Mouse (Mus musculus) limb, embryonic 12.5 days (tissue): Measurements from ENCODE around the gene Tbx10. TPM values are rescaled to one million over a fixed set of nuclear protein-coding genes. Genes with fewer than 3 reads are reported as not detected.
"Not testable (repeated sequence)": the region's sequence is repeated elsewhere in the genome, so short reads cannot be mapped to it uniquely, and the experiment has no call there.

Experiments used
- ATAC-seq: fragments of 200-750 bp; cut with Nextera tagmentation; 2 replicates; pipeline ENCODE4 v1.8.0; 2017; ENCODE audit warnings: low read depth, moderate TSS enrichment; ENCODE audit not compliant: insufficient number of reproducible peaks, insufficient read depth, low FRiP score, low TSS enrichment
- H3K27ac ChIP-seq: fragments of 300-500 bp; sonication (generic); 2 replicates; pipeline ENCODE4 v1.5.1; 2016; ENCODE audit warnings: mild to moderate bottlenecking, moderate library complexity
- H3K27me3 ChIP-seq: fragments of 300-500 bp; sonication (generic); 2 replicates; pipeline ENCODE4 v1.6.1; 2016; ENCODE audit warnings: mild to moderate bottlenecking, moderate library complexity
- H3K36me3 ChIP-seq: fragments of 300-500 bp; sonication (generic); 2 replicates; pipeline ENCODE4 v1.6.1; 2016; ENCODE audit warnings: mild to moderate bottlenecking, moderate library complexity
- H3K4me1 ChIP-seq: fragments of 300-500 bp; sonication (generic); replicated peaks from 2 replicates; pipeline ENCODE4 v1.6.1; 2016
- H3K4me2 ChIP-seq: fragments of 300-500 bp; sonication (generic); 2 replicates; pipeline ENCODE4 v1.6.1; 2016; ENCODE audit warnings: mild to moderate bottlenecking, moderate library complexity
- H3K4me3 ChIP-seq: fragments of 300-500 bp; sonication (generic); replicated peaks from 2 replicates; pipeline ENCODE4 v1.5.1; 2016; ENCODE audit warnings: mild to moderate bottlenecking
- H3K9ac ChIP-seq: fragments of 300-500 bp; sonication (generic); replicated peaks from 2 replicates; pipeline ENCODE4 v1.6.1; 2016; ENCODE audit warnings: mild to moderate bottlenecking, moderate library complexity
- H3K9me3 ChIP-seq: fragments of 300-500 bp; sonication (generic); 2 replicates; pipeline ENCODE4 v1.6.1; 2016; ENCODE audit warnings: mild to moderate bottlenecking, moderate library complexity
- WGBS: fragments of 180-500 bp; shearing (Covaris S2); methylation state at CpG from one replicate; pipeline ENCODE4 v1.1.7; 2016; 5-methylcytosine and 5-hydroxymethylcytosine counted together
- polyA plus RNA-seq: library from polyadenylated mRNA; unstranded; fragments of >200 nt; fragmentation: Nextera tagmentation; extraction: Ambion mirVana; gene quantifications from 2 replicates; pipeline ENCODE4 v1.2.1, GENCODE M21; 2016

Gene Tbx10
- polyA plus RNA-seq, 1 experiment from 2014 or later = not detected

DNA sequence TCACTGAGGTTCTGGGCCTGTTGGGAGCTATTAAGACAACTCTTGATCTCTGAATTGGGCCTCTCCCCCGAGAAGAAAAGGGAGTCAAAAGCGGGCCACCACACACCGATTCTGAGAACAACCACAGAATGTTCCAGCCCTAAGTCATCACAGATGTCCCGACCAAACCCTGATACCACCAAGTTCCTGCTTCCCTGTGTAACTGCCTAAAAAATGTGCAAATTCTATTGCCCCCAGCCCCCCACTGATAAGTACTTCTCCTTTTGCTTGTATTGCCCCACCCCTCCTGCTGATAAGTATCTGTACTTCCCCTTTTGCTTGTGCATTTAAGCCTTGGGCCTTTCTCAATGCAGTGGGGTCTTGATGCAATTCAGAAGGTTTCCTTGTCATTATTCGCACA, 51.6 kb downstream of the Tbx10 start:
- WGBS = 90% methylated on average over 5 of the region's 5 CpGs
- not testable (repeated sequence) for H3K36me3 ChIP-seq, ATAC-seq, H3K4me3 ChIP-seq, H3K9ac ChIP-seq, H3K27me3 ChIP-seq, H3K27ac ChIP-seq, H3K9me3 ChIP-seq, H3K4me2 ChIP-seq, H3K4me1 ChIP-seq

DNA sequence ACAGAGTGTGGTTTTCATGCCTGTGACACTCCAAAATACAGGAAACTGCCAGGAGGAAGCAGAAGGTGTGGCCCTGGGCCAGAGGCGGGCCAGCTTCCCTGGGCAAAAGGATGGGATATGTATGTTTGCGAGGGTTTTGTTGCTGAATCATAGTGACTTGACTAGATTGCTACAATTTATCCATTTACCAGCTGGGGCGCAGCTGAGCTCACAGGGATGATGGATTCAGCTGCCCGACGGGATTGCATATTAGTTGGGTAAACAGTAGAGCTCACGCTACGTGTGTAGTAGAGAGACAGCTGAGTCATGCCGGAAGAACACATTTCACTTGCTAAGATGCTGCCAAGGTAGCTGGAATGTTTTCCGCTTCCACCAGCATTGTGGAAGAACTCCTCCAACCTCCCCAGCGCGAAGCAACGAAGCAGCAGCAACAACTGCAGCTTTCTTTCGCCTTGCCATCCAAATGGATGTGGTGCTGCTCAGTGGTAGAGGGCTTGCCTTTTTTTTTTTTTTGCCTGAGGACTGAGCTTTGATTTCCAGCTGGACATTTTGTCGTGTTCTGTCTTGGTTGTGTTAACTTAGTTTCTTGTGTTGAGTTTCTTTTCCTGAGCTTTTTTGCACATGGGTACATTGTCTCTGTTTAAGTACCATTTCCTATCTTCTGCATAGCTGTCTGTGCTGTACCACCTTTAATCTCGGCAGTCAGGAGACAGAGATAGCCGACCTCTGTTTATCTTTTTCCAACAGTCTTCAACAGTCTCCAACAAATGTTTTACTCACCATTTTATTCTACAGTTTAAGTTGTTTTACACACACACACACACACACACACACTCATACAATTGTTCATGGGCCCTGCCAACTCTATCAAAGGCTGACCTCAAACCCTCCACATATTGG, 53.7 kb downstream of the Tbx10 start, which contains the start of gene Gstp2:
Gene Gstp2, minus strand, starts transcription at position 58 of the 900 bp plus-strand sequence.
- H3K4me3 ChIP-seq = no peak within 1 kb of the TSS
- no peaks in the 10 kb centered on the region for H3K4me1 ChIP-seq
- no peaks in the 10 kb centered on the region for H3K27me3 ChIP-seq
- H3K27ac ChIP-seq = 0 out of 2 replicates have a peak within 1 kb of the TSS, but pooled peaks have one; percentile 4
- H3K36me3 ChIP-seq = no peaks in the 10 kb centered on the region
- ATAC-seq = no peak
- 64% methylated on average over 16 of the region's 16 CpGs for WGBS
- no peak within 1 kb of the TSS for H3K9ac ChIP-seq
- H3K4me2 ChIP-seq = no peak within 1 kb of the TSS
- peaks cover 3% of the 10 kb centered on the region; the same call in 1 of the 2 replicates for H3K9me3 ChIP-seq

DNA sequence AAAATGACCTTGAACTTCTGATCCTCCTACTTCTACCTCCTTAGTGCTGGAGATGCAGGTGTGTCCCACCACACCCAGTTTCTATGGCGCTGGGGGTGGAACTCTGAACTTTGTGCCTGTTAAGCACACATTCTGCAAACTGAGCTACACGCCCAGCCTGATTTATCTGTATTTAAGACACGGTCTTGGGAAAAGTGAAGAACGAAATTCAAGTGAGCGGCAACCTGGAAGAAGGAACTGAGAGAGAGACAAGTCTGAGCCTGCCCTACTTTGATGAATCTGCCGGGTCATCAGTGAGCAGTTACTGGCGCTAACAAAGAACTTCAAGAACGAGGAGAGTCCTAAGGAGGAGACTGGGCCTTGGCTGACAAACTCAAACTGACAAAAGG, 54.3 kb downstream of the Tbx10 start:
- no peak overlapping the region for H3K4me3 ChIP-seq
- H3K36me3 ChIP-seq = no peaks in the 10 kb centered on the region
- no peaks in the 10 kb centered on the region for H3K4me1 ChIP-seq
- 0 out of 2 replicates have a peak overlapping the region, but pooled peaks have one; percentile 4 for H3K27ac ChIP-seq
- H3K4me2 ChIP-seq = no peak overlapping the region
- H3K27me3 ChIP-seq = no peaks in the 10 kb centered on the region
- H3K9me3 ChIP-seq = peaks cover 3% of the 10 kb centered on the region; the same call in 1 of the 2 replicates
- WGBS = 75% methylated on average over 8 of the region's 8 CpGs
- H3K9ac ChIP-seq = no peak overlapping the region
- no peak for ATAC-seq

DNA sequence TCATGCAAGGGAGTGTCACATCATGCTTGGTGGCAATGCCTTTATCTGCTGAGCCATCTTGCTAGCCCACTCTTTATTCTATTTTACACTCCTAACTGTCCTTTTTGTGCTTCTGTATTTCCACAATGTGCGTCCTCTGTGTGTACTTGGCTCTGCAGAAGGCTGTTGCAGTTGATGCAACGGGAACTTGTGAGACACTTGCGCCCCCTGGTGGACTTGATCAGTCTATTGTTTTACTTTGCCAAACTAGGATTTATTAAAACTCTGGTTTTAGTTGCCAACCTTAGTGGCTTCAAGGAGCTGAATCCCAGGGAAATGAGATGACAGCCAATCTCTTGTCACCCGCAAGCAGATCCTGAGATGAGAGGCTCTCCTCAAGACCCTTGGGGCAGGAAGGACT, 55.3 kb downstream of the Tbx10 start:
- WGBS = 20% methylated on average over 4 of the region's 4 CpGs
- Histone ChIP-seq H3K4me3 (no peak overlapping the region), H3K27me3 (no peaks in the 10 kb centered on the region), H3K27ac (no peak overlapping the region), H3K4me2 (no peak overlapping the region), H3K4me1 (no peaks in the 10 kb centered on the region), H3K36me3 (no peaks in the 10 kb centered on the region), H3K9me3 (peaks cover 3% of the 10 kb centered on the region; the same call in 1 of the 2 replicates), H3K9ac (no peak overlapping the region)
- no peak for ATAC-seq

DNA sequence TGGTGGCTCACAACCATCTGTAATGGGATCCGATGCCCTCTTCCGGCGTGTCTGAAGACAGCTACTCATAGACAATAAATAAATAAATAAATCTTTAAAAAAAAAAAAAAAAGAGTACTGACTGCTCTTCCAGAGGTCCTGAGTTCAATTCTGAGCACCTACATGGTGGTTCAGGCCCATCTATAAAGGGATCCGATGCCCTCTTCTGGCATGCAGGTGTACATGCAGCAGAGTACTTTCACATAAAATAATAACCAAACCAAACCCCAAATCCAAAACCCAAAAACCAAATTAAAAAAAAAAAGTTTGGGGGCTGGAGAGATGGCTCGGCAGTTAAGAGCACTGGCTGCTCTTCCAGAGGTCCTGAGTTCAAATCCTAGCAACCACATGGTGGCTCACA, 56.5 kb downstream of the Tbx10 start:
- not testable (repeated sequence) for H3K27ac ChIP-seq, H3K36me3 ChIP-seq, H3K4me2 ChIP-seq, H3K9me3 ChIP-seq, H3K9ac ChIP-seq, ATAC-seq, H3K4me1 ChIP-seq, H3K27me3 ChIP-seq, H3K4me3 ChIP-seq
- 81% methylated on average over 5 of the region's 5 CpGs for WGBS

Other genes starting within 250 kb of the Tbx10 start
- gene Kmt5b, start 225.3 kb upstream of the Tbx10 start, polyA plus RNA-seq = 38.3 and 44.2 TPM in 2 replicates
- gene Chka, start 141.0 kb upstream of the Tbx10 start, polyA plus RNA-seq = 55.7 and 62.8 TPM in 2 replicates
- gene Tcirg1, start 85.6 kb upstream of the Tbx10 start, polyA plus RNA-seq = 41.3 and 47.0 TPM in 2 replicates
- 242 and 257 TPM in 2 replicates for gene Ndufs8, start 80.0 kb upstream of the Tbx10 start, polyA plus RNA-seq
- gene Aldh3b1, start 62.9 kb upstream of the Tbx10 start, polyA plus RNA-seq = 0.60 and 0.65 TPM in 2 replicates
- gene Unc93b1, start 57.6 kb upstream of the Tbx10 start, polyA plus RNA-seq = 11.7 and 12.1 TPM in 2 replicates
- not detected in 2 replicates for gene Aldh3b3, start 34.1 kb upstream of the Tbx10 start, polyA plus RNA-seq
- gene Aldh3b2, start 20.4 kb upstream of the Tbx10 start, polyA plus RNA-seq = 2.7 and 3.6 TPM in 2 replicates
- 3.6 and 3.7 TPM in 2 replicates for gene Acy3, start 6.2 kb upstream of the Tbx10 start, polyA plus RNA-seq
- gene Nudt8, start 7.8 kb downstream of the Tbx10 start, polyA plus RNA-seq = 30.8 and 31.5 TPM in 2 replicates
- gene Gm49405, start 7.9 kb downstream of the Tbx10 start, polyA plus RNA-seq = 4.6 and 5.5 TPM in 2 replicates
- 6.8 and 7.6 TPM in 2 replicates for gene Doc2g, start 10.6 kb downstream of the Tbx10 start, polyA plus RNA-seq
- 180 and 201 TPM in 2 replicates for gene Ndufv1, start 20.1 kb downstream of the Tbx10 start, polyA plus RNA-seq
- 476 and 504 TPM in 2 replicates for gene Gstp1, start 45.2 kb downstream of the Tbx10 start, polyA plus RNA-seq
- 1.8 and 10.6 TPM in 2 replicates for gene Gstp2, start 53.3 kb downstream of the Tbx10 start, polyA plus RNA-seq
- not detected in 2 replicates for gene Gstp3, start 66.8 kb downstream of the Tbx10 start, polyA plus RNA-seq
- gene Cabp2, start 88.8 kb downstream of the Tbx10 start, polyA plus RNA-seq = not detected in 2 replicates
- gene Cdk2ap2, start 104.4 kb downstream of the Tbx10 start, polyA plus RNA-seq = 66.9 and 67.1 TPM in 2 replicates
- gene Pitpnm1, start 107.2 kb downstream of the Tbx10 start, polyA plus RNA-seq = 11.6 and 13.0 TPM in 2 replicates
- 86.5 and 87.5 TPM in 2 replicates for gene Aip, start 133.1 kb downstream of the Tbx10 start, polyA plus RNA-seq
- gene Gpr152, start 147.0 kb downstream of the Tbx10 start, polyA plus RNA-seq = not detected in 2 replicates
- gene Cabp4, start 151.3 kb downstream of the Tbx10 start, polyA plus RNA-seq = 0.12 and 0.14 TPM in 2 replicates
- 125 and 131 TPM in 2 replicates for gene Coro1b, start 155.9 kb downstream of the Tbx10 start, polyA plus RNA-seq
- 1.3 and 1.4 TPM in 2 replicates for gene Ptprcap, start 160.9 kb downstream of the Tbx10 start, polyA plus RNA-seq
- gene Rps6kb2, start 170.6 kb downstream of the Tbx10 start, polyA plus RNA-seq = 63.3 and 69.4 TPM in 2 replicates
- 2.3 and 3.1 TPM in 2 replicates for gene Carns1, start 182.7 kb downstream of the Tbx10 start, polyA plus RNA-seq
- gene Tbc1d10c, start 198.5 kb downstream of the Tbx10 start, polyA plus RNA-seq = 0.60 and 1.5 TPM in 2 replicates
- gene Ppp1ca, start 199.3 kb downstream of the Tbx10 start, polyA plus RNA-seq = 834 and 845 TPM in 2 replicates
- gene Rad9a, start 208.9 kb downstream of the Tbx10 start, polyA plus RNA-seq = 38.4 and 44.9 TPM in 2 replicates
- gene Clcf1, start 221.5 kb downstream of the Tbx10 start, polyA plus RNA-seq = 8.6 and 9.1 TPM in 2 replicates
- gene AC109138.7, start 221.6 kb downstream of the Tbx10 start, polyA plus RNA-seq = not detected in 2 replicates
- gene Pold4, start 239.1 kb downstream of the Tbx10 start, polyA plus RNA-seq = 13.8 and 16.2 TPM in 2 replicates